Mouse (Mus musculus) urinary bladder, postnatal 14 days (tissue): Measurements from ENCODE around the gene Tacc2.

ENCODE experiments used
- DNase-seq: peaks from one replicate; pipeline ENCODE4 v3.0.0; 2021; ENCODE audit warnings: low spot score

The Tacc2 gene

DNA sequence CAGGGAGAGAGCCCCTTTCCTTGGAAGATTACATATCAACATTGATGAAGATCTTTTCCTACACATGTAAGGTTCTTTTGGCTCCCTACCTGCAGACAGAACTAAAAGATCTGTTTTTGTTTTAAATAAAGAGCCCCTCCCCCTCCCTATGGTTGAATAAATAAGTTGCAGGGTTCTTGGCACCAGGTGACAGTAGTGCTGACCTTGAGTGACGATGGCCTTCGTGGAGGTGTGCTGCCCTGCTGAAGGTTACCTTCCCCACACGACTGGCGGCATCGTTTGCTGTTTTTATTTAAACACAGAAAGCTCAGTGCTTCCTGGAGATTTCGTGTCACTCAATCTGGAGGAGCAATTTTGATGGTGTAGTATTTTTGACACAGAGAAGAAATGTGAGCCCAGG lies 113.6 kb downstream of the Tacc2 start:
- no peak for DNase-seq

DNA sequence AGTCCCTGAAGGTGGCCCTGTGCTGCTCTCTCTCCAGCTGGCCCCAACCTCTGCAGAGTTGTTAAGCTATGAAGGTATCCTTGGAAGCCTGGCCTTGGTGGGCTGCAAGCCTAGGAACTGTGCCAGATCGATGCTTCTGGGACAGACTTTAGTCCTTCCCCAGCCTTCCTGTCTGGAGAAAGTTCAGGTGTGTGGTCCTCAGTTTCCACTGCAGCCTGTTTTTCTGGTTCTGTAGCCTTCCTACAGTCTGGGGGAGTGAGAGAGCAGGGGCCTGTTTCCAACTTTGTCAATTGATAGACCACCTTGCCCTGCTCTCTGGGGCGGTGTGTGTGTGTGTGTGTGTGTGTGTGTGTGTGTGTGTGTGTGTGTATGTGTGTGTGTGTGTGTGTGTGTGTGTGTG lies 114.7 kb downstream of the Tacc2 start:
- no peak for DNase-seq

DNA sequence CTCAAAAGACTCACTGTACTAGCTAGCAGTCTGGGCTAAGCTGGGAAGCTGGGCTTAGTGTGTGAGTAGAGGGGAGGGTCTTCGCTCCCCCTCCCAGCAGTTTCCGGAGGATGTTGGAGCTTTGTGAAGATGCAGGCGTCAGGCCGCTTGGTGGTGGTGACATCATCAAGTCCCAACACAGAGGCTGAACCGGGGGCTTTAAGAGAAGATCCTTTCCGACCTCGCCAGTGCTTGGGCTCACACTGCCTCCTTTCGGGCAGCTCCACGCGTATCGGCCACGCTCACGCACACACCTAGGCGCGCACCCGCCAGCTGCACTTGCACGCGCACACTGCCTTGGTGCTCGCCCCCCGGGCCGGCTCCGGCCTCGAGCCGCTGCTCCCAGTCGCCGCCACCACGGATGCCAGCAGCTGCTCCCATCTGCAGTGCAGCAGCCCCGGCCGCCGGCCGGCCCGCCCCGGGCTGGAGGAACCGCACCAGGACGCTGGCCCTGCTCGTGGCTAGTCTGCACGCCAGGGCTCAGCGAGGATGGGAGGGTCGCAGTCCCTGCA lies 115.2 kb downstream of the Tacc2 start:
- DNase-seq: peak; percentile 50

GRCm38 (mm10) chr7:130692943-130693799 lies 115.9 kb downstream of the Tacc2 start:
- no peak for DNase-seq

- no peak for DNase-seq
Observed at GRCm38 (mm10) chr7:130693800-130694193, 116.6 kb downstream of the Tacc2 start.

DNA sequence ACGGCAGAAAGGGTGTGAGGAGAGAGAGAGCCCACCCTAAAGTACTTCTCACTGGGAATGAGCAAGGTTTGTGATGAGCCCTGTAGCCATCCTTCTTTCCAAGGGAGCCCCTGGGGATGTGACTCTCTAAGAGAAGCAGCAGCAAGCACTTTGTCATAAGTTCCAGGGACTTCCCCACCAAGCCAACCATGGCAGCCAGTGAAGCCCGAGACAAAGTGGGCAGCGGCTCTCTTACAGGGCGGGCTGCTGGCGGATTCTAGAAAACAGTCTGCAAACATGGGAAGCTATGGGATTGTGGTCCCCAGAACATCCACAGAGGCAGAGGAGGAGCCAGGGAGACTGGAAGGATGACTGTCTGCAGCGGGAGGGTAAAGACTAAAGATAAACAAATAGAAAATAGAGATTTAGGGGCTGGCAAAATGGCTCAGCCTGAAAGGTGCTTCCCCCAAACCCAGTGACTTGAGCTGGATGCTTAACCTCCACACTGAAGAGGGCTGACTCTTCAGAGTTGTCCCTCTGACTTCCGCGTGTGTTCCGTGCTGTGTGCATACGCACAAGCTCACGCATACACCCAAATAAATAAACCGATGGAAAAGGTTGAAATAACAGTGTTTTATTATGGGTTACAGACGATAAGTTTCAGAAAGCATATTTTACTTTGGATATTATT lies 118.6 kb downstream of the Tacc2 start:
- DNase-seq: no peak

DNA sequence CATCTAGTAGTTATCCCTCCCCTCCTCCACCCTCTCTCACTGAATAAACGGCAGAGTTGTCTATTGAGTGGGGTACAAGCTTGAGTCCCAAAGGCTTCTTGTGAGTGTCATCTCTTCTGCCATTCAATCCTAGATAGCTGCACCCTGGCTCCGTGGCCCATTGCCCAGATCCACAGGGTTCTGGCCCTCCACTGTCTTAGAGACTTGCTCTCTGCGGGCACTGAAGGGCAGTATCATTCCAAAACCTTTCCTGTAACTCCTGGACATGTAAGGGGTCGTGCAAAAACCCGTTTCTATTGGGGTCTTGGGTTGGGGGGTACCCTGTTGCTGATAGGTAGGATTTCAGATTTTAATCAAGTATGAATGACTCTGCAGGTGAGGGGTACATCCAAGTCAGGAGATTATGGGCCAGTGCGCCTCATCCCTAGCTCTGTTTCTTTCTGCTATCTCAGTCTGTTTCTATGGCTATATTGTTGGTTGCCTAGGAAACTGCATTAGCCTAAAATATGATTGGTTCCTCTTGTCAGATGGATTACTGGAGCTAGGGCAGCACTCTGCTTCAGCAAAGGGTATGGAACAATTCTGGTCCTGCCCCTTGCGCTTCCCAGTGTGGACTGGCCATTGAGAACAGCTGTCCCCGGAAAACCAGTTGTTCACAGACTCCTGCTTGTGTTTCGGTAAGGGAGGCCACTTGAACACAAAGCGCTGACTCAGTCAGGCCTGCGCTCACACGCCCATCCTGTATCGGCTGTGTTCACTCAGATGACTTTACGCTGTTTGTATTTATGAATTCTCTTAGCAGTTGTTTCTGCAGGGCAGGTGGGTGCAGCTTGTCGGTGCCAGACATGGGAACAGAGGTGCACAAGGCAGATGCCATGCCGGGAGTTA lies 119.4 kb downstream of the Tacc2 start:
- peak; percentile 45 for DNase-seq

- DNase-seq: no peak
Observed at GRCm38 (mm10) chr7:130698480-130698879, 121.2 kb downstream of the Tacc2 start.

GRCm38 (mm10) chr7:130701336-130701735 lies 124.1 kb downstream of the Tacc2 start:
- DNase-seq: no peak

DNA sequence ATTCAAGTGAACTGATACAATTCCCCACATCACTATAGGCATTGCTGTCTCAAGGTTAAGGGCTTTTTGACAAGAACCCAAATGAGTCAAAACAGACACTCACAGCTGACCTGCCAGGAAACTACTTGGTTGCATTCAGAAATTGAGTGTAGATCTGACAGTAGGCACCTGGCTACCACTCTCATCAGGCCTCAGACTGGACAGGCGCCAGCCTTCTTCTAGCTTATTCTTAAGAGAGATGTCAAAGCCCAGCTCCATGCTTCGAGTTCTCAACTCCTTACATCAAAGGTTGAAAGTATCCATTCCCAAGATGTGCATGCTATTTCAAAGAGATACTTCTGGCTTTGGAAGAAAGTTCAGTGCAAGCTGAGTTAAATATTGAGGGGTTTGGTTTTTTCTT lies 128.0 kb downstream of the Tacc2 start:
- no peak for DNase-seq

GRCm38 (mm10) chr7:130708940-130709339 lies 131.7 kb downstream of the Tacc2 start:
- no peak for DNase-seq

DNA sequence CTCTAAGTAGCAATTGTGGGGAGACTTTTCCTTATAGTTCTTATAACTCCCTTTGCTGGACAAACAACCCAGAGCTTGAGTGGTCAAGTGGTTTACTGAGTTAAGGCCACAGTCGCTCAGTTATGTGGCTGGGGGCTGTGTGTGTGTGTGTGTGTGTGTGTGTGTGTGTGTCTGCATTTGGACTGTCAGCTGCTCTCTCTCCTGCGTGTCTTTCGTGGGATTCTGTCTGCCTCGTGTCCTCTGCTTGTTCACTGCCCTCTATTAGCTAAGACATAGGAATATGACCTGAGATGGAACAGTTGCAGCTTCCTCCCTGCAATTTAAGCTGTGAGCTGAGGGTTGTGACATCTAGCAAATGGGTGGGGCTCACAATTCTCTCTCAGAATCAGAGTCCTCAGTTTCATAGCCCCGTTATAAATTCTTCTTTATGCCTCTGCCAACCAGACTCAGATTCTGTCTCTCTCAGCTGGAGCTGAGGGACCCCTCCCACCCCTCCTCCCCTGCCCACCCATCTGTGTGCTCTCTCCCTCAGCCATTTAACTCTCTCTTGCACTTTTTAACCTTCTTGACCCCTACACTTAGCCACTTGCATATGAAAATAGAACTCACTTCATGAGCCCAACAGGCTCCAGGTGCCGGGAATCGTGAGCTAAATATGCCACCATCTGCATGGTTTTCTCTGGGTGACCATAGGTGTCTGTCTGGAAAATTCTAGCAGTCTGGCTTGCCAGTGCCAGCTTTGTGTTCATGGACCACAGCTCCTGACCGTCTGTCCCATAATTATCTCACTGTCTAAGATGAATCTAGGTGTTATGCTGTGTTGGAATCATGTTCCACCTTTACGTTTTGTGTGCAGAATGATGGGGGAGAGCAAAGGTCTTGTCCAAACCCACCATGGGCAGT lies 132.4 kb downstream of the Tacc2 start:
- no peak for DNase-seq

GRCm38 (mm10) chr7:130711851-130712250 lies 134.6 kb downstream of the Tacc2 start:
- DNase-seq: no peak

GRCm38 (mm10) chr7:130713319-130713718 lies 136.1 kb downstream of the Tacc2 start:
- DNase-seq: no peak

GRCm38 (mm10) chr7:130715467-130715866 lies 138.2 kb downstream of the Tacc2 start:
- no peak for DNase-seq

- DNase-seq: no peak
Observed at GRCm38 (mm10) chr7:130716341-130716740, 139.1 kb downstream of the Tacc2 start.

DNA sequence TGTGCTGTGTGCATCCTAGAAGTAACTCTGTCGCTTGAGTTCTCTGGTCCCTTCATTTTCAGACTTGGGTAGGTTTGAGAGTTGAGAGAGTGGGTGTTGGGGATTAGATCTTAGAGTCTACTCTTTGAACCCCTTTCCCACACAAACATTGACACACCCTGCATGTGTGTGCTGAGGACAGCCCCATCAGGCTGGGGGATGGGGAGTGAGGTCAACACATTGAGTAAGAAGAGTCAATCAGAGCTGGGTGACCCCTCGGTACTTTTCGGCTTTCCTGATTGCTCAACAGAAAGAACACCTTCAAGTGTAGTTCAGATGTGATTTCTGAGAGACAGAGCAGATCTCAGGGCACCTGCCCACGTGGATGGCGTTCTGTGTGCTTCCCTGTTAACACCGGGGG lies 139.8 kb downstream of the Tacc2 start:
- no peak for DNase-seq

DNA sequence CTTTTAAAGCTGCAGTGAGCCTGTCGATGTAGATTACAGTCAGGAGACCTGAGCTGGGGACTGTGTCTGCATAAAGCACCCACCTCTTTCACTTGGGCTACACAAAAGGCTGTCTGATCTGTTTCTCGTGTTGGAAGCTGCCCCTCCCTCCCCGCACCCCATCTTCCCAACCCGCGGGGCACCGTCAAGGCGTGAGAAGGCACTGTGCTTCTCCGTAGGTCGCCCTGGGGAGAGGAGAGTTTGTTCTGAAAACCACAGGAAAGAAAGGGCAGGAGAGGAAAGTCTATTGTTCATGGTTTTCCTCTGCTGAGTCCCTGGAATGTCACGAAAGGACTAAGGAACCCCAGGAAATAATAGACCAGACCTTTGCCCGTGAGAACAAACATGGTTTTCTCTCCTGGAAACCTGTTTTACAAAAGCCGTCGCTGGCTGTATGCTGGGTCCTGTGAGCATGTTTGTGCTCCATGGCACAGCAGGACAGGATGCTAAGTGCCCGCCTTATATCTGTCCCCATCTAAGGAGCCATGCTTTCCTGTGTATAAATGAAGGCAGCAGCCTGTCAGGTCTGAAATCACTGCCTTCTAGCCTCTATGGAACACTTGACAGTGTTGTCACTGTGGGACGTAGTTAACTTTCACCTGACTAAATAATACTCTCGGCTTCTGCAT lies 142.8 kb downstream of the Tacc2 start:
- DNase-seq: no peak

DNA sequence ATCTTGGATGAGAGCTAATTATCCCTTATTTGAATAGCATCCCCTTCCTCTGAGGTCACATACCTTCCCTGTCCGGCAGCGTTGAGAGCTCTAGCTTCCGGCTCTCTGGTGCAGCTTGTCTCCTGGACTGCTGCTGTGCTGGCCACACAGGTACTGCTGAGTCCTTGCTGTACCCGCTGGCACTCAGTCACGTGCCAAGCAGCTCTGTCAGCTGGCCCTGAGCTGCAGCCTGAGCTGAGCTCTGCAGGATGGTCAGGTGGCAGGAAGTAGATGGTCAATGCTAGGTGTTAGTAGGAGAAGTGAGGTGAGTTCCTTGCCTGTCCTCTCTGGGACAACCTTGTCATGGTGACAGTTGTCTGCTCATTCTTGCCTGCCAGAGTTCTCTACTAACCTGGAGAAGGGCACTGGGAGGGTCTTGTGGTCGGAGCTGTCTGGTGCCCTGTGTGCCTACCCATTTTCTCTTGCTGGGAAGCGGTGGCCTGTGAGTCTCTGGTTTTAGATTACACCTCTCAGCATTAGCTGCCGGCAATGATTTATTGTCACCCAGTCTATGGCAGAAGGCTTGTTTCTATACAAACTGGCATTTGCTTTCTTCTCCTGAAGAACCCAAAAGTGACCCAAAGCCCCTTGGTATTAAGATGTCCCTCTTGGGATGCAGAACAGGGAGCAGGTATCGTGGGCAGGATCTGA lies 143.6 kb downstream of the Tacc2 start:
- no peak for DNase-seq

DNA sequence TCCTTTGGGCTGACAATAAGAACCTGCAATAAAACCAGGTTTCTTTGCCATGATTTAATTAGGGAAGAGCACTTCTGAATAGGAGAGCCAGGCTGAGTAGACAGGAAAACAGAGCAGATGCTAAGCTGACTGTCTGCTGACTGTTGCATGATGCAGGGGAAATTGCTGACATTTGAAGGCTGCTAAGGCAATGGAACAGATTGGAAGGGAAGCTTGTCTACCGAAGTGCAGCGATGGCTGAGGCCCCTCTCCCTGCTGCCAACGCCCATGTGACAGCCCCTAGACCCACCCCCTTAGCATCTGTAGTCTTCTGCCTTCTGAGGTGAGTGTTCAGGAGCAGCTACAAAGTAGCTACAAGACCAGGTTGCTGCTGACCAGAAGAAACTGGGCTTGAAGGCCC lies 148.9 kb downstream of the Tacc2 start:
- no peak for DNase-seq
